Mouse (Mus musculus) central nervous system, embryonic 11.5 days (tissue): ENCODE data around the gene Awat2. TPM values are rescaled to one million over a fixed set of nuclear protein-coding genes. Genes with fewer than 3 reads are reported as not detected.

Experiments
- polyA plus RNA-seq: library from polyadenylated mRNA; depleted of rRNA; stranded (reverse); fragments of >200 nt; gene quantifications from 2 replicates; pipeline ENCODE4 v1.2.3, GENCODE M21; 2012; rRNA removed

Gene Awat2
- polyA plus RNA-seq: 0.48 and 0.83 TPM in 2 replicates

DNA sequence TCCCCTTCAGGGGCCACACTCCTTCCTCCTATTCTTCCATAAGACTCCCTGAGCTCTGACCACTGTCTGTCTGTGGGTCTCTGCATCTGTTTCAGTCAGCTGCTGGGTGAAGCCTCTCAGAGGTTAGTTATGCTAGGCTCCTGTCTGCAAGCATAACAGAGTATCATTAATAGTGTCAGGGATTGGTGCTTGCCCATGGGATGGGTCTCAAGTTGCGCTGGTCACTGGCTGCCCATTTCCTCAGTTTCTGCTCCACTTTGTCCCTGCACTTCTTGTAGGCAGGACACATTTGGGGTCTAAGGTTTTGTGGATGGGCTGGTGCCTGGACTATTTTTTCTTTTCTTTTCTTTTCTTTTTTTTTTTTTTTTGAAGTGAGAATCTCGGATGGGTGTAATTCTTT lies at the start of gene Awat2:
TSS of gene Awat2 (minus strand) at position 101 of the 400 bp plus-strand sequence.

DNA sequence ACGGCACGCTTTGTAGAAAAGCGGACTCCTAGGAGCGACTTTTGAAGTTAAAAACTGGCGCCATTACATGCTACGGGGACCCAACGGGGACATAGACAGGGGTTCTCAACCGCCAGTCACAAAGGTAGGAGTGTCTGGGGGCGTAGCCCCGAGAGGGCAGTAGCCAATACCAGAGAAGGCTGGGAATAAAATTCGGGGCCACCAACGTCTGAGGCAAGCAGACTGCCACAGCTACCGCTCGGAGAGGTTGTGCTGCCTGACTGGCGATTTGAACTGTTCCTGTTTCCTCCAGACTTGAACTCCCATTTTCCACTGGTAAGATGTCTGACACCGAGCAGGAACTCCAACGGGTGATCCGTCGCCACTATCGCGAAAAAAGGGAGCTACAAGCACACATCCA lies 13.8 kb downstream of the Awat2 start, which contains the start of gene Otud6a:
TSS of gene Otud6a (plus strand) at position 321 of the 400 bp plus-strand sequence.

Other genes with a start within 250 kb of the Awat2 start
- gene Otud6a, start 13.7 kb downstream of the Awat2 start, polyA plus RNA-seq: 0.07 TPM in 1 of 2 replicates, not detected in the other
- 76.5 and 86.3 TPM in 2 replicates for gene Igbp1, start 51.6 kb upstream of the Awat2 start, polyA plus RNA-seq
- gene Dgat2l6, start 82.1 kb upstream of the Awat2 start, polyA plus RNA-seq: not detected in 2 replicates
- not detected in 2 replicates for gene Awat1, start 129.5 kb upstream of the Awat2 start, polyA plus RNA-seq
- 0.02 TPM in 1 of 2 replicates, not detected in the other for gene P2ry4, start 152.2 kb upstream of the Awat2 start, polyA plus RNA-seq
- not detected in 2 replicates for gene Arr3, start 162.8 kb upstream of the Awat2 start, polyA plus RNA-seq
- gene Kif4, start 183.0 kb upstream of the Awat2 start, polyA plus RNA-seq: 37.6 and 43.8 TPM in 2 replicates
- gene Pdzd11, start 183.9 kb upstream of the Awat2 start, polyA plus RNA-seq: 74.1 and 79.3 TPM in 2 replicates